Mouse (Mus musculus): ENCODE measurements around the gene Ehd1.

GRCm38 (mm10) chr19:6242281-6242680 lies 34.2 kb upstream of the Ehd1 start:
- TF ChIP-seq HCFC1 (IDR thresholded peaks at IDR 0.05; ENCODE audit: borderline replicate concordance, insufficient read depth, low read length): no peak
- no peak for TF ChIP-seq MAFK (IDR thresholded peaks at IDR 0.05; ENCODE audit: insufficient read depth, low read depth, low read length)
